Mouse (Mus musculus): ENCODE data around the gene Rgp1. TPM values are rescaled to one million over a fixed set of nuclear protein-coding genes. Genes with fewer than 3 reads are reported as not detected.

Rgp1 gene
- polyA plus RNA-seq (2012; rRNA removed) = 22.1 and 23.2 TPM in 2 replicates

DNA sequence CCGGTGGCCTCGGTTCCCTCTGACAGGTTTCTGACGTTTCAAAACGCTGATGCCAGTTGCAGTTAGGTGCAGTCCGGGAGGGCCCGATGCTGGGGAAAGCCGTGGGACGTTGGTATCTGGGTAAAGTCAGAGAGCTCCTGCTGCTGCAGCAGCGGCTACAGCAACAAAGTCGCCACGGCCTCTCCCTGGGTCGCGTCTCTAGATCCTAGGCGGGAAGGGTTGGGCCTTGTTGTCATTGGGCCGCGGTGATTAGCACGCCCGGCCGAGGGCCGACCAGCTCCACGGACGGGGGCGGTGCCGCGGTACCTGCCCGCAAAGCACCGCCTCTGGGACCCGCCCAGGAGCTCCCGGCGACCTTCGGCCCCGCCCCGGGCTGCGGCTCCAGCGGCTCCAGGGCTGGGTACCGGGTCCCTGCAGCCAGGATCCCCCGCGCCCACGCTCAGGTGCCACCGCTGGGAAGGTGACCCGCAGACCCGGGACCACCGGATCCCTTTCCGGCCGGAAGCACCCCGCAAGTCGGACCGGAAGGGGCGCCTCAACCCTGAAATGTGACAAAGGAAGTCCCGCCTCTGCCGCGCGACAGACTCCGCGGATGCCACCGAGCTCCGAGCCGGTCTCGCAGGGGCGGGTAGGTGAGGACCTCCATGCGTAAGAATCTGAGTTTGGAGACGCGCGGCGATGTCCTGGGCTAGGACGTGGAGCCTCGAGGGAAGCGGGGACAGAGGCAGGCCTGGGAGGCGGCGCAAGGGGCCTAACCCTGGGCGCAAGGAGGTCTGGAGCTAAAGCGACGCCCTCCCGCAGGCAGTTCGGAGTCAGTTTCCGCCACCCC lies at the start of gene Rgp1, which contains the start of gene Gba2:
TSS of gene Rgp1 (plus strand) at position 340 of the 829 bp plus-strand sequence.
TSS of gene Gba2 (minus strand) at position 498 of the 829 bp plus-strand sequence.

DNA sequence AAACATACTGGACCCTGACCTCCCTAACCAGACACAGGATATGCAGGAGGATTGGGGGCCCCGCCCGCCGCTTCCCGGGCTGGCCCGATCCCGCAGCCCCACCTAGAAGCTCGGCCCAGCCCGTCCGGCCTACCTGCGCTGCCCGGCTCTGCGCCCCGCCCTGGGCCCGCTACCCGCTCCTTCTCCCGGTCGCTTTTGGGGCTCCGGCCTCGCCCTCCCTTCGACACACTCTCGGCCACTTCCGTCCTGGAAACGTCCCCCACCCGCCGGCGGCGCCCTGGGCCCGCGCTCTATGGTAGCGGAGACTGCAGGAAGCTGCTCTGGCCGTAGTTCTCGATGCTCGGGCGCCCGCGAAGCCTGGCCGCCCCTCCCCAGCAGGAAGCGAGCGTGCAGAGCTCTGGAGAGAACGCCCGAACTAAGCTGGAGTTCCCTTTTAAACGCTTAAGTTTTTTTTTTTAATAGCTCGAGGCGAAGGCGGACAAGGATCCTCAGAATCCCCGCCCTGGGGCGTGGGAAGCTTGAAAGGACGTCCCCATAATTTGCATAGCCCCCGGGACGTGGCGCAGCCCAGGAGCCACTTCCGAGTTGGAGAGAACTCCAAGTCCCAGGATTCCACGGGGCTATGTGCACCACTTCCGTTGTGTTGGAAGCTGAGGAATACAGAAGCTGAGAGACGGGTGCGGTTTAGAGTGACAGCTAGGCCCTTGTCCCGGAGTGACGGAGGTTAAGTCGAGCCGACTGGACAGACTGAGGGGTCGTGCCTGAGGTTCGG lies 16.3 kb upstream of the Rgp1 start, which contains the start of the genes Creb3 and Tln1:
TSS of gene Creb3 (plus strand) at position 336 of the 772 bp plus-strand sequence.
TSS of gene Tln1 (minus strand) at position 695 of the 772 bp plus-strand sequence.

DNA sequence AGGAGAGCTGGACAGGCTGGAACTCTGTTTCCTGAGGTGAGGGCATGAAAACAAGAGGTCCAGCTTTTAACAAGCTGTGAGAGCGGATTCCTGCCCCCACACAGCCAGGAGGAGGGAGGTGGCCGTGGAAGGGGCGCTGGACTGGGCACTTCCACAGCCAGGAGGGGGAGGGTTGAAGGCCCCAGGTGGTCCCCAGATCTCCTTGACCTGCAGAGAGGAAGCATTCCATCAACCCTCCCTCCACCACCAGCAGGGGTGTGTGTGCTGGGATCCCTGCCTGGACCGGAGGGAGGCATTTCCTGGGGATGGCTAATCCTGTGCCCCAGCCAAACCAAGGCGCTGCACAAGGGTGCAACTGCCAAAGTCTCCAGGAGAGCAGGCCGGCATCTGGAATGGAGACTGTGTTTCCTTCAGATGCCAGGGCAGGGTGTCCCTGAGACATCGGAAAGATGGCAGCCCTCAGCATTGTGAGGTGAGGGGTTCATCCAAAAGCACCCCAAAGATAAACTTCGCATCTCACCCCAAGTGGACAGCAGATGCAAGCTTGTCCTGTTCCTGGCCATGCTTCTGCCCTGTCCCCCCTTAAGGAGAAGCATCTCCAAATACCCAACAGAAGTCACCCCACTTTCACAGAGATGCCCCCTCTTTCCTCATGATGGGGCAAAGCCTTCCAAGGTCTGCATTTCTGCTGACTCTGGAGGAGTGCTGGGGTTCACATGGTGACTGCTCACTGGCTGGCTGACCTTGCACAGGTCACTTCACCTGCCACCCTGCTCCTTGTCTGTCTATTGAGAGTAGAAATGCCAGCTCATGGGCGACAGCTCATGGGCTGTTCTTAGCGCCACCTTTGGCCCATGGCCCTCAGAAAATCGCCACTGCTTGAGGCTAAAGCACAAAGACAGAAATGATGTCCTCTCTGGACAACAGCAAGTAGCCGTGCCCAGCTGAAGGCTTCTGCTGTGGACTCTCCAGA lies 6.2 kb downstream of the Rgp1 start, which contains the start of gene Msmp:
TSS of gene Msmp (minus strand) at position 51 of the 973 bp plus-strand sequence.

DNA sequence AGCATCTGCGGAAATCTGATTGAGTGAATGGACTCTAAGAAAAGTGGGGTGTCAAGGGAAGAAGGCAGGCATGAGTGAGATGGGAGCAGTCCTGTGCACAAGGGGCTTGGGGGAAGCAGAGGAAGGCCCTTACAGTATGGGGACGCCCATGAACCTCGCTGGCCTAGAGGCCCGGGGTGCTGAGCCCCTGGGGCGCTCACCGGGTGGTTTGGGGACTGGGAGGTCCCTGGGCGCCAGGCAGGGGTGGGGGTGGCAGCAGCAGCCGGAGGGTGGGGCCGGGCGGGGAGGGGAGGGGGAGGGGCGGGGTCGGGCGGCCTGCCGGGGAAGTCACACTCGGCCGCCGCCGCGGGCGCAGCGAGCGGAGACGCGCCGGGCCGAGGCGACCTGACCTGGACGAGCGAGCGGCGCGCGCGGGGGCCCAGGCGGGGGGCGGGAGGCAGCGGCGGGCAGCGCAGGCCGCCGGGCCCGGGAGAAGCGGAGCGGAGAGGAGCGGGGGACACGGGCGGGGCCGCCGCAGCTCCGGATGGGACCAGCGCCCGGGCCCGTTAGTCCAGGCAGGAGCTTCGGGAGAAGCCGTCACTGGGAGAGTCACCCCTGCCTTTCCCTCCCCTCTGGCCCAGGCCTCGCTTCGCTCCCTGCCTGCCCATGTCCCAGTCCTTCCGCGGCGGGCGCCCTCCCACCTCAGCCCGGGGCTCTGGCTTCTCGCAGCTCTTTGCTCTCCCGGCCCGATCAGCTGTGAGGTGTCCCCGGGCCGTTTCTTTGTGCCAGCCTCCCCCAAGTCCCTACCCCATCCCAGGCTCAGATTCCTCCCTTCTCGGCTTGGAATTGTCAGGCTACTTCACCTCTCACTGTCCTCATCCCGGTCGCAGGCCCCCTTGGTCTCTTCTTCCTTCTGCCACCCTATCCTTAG lies 52.8 kb downstream of the Rgp1 start, which contains the start of gene Npr2:
TSS of gene Npr2 (plus strand) at position 890 of the 910 bp plus-strand sequence.

Other genes with a start within 250 kb of the Rgp1 start
- gene Rusc2, start 196.7 kb upstream of the Rgp1 start, polyA plus RNA-seq (2012; rRNA removed) = 15.3 and 18.5 TPM in 2 replicates
- 0.10 and 0.21 TPM in 2 replicates for gene Fam166b, start 149.6 kb upstream of the Rgp1 start, polyA plus RNA-seq (2012; rRNA removed)
- 44.6 and 55.4 TPM in 2 replicates for gene Tesk1, start 136.8 kb upstream of the Rgp1 start, polyA plus RNA-seq (2012; rRNA removed)
- gene Cd72, start 124.1 kb upstream of the Rgp1 start, polyA plus RNA-seq (2012; rRNA removed) = 0.48 and 1.2 TPM in 2 replicates
- gene Sit1, start 95.0 kb upstream of the Rgp1 start, polyA plus RNA-seq (2012; rRNA removed) = not detected in 2 replicates
- gene Ccdc107, start 85.8 kb upstream of the Rgp1 start, polyA plus RNA-seq (2012; rRNA removed) = 230 and 568 TPM in 2 replicates
- 17.0 and 20.2 TPM in 2 replicates for gene Arhgef39, start 79.0 kb upstream of the Rgp1 start, polyA plus RNA-seq (2012; rRNA removed)
- gene Car9, start 71.7 kb upstream of the Rgp1 start, polyA plus RNA-seq (2012; rRNA removed) = 129 and 141 TPM in 2 replicates
- 135 and 141 TPM in 2 replicates for gene Tpm2, start 55.0 kb upstream of the Rgp1 start, polyA plus RNA-seq (2012; rRNA removed)
- 81.6 and 105 TPM in 2 replicates for gene Creb3, start 16.4 kb upstream of the Rgp1 start, polyA plus RNA-seq (2012; rRNA removed)
- 39.2 and 40.8 TPM in 2 replicates for gene Tln1, start 16.0 kb upstream of the Rgp1 start, polyA plus RNA-seq (2012; rRNA removed)
- 8.4 and 9.4 TPM in 2 replicates for gene Gba2, start 158 bp downstream of the Rgp1 start, polyA plus RNA-seq (2012; rRNA removed)
- not detected in 2 replicates for gene Msmp, start 5.8 kb downstream of the Rgp1 start, polyA plus RNA-seq (2012; rRNA removed)
- 7.3 and 12.5 TPM in 2 replicates for gene Npr2, start 53.2 kb downstream of the Rgp1 start, polyA plus RNA-seq (2012; rRNA removed)
- 0.19 and 0.75 TPM in 2 replicates for gene Spag8, start 74.9 kb downstream of the Rgp1 start, polyA plus RNA-seq (2012; rRNA removed)
- 43.0 and 58.4 TPM in 2 replicates for gene Hint2, start 77.8 kb downstream of the Rgp1 start, polyA plus RNA-seq (2012; rRNA removed)
- gene Tmem8b, start 90.3 kb downstream of the Rgp1 start, polyA plus RNA-seq (2012; rRNA removed) = 5.1 and 5.4 TPM in 2 replicates
- gene Fam221b, start 90.4 kb downstream of the Rgp1 start, polyA plus RNA-seq (2012; rRNA removed) = 0.08 TPM in 1 of 2 replicates, not detected in the other
- gene Olfr70, start 122.1 kb downstream of the Rgp1 start, polyA plus RNA-seq (2012; rRNA removed) = not detected in 2 replicates
- gene Olfr71, start 131.5 kb downstream of the Rgp1 start, polyA plus RNA-seq (2012; rRNA removed) = not detected in 2 replicates
- gene Hrct1, start 148.5 kb downstream of the Rgp1 start, polyA plus RNA-seq (2012; rRNA removed) = 6.2 and 9.7 TPM in 2 replicates
- gene Spaar, start 151.3 kb downstream of the Rgp1 start, polyA plus RNA-seq (2012; rRNA removed) = 0.37 and 0.73 TPM in 2 replicates
- gene Olfr159, start 192.3 kb downstream of the Rgp1 start, polyA plus RNA-seq (2012; rRNA removed) = not detected in 2 replicates
- not detected in 2 replicates for gene Olfr156, start 245.2 kb downstream of the Rgp1 start, polyA plus RNA-seq (2012; rRNA removed)